Mouse (Mus musculus) lung, adult 2 months (tissue): ENCODE measurements around the gene Ldb3. TPM values are rescaled to one million over a fixed set of nuclear protein-coding genes. Genes with fewer than 3 reads are reported as not detected.

Source experiments
- DNase-seq: peaks from one replicate; pipeline ENCODE4 v3.0.0; 2022
- H3K4me1 ChIP-seq: fragments of 200-500 bp; 2 replicates; pipeline ENCODE4 v1.6.1; 2011; ENCODE audit warnings: low read length; ENCODE audit not compliant: control insufficient read depth, insufficient read depth
- H3K4me3 ChIP-seq: fragments of 200-500 bp; replicated peaks from 2 replicates; pipeline ENCODE3; 2011; ENCODE audit warnings: low read depth, mild to moderate bottlenecking, control low read depth, low read length; ENCODE audit errors: extremely low read depth
- CTCF ChIP-seq: fragments of 200-500 bp; IDR thresholded peaks from 2 replicates; pipeline ENCODE4 v1.5.1; 2011; ENCODE audit warnings: mild to moderate bottlenecking, low read length, control low read depth; ENCODE audit not compliant: insufficient read depth
- POLR2A ChIP-seq: fragments of 200-500 bp; IDR thresholded peaks from 2 replicates; pipeline ENCODE4 v1.6.1; 2011; ENCODE audit warnings: low read depth, mild to moderate bottlenecking, control low read depth, low read length, borderline replicate concordance; ENCODE audit errors: extremely low read depth
- WGBS: fragments of 180-500 bp; shearing (Covaris S2); methylation state at CpG from one replicate; pipeline ENCODE4 v1.1.7; 2018; 5-methylcytosine and 5-hydroxymethylcytosine counted together
- polyA plus RNA-seq: library from polyadenylated mRNA; depleted of rRNA; stranded (reverse); fragments of >200 nt; gene quantifications from 2 replicates; pipeline ENCODE4 v1.2.3, GENCODE M21; 2012

Gene Ldb3
- polyA plus RNA-seq, 1 experiment = 81.2 TPM

DNA sequence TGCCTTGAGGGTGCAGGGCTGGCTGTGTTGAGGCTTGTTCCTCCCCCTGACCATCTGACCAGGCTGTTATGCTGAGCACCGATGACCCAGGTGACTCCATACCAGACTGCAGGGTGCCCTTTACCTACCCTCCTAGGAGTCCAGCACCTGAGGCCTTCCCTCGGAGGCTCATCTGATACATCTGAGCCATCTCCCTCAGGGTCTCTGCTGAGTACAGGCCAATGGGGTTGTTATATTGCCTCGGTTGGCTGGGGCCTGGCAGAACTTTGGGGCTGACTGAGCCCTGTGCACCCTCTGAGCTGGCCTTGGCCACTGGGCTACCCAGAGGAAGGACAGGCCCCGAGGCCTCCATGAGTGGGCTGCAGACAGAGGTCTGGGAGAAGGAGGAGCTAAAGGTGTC lies 11.6 kb downstream of the Ldb3 start:
- WGBS = 78% methylated on average over 4 of the region's 4 CpGs

DNA sequence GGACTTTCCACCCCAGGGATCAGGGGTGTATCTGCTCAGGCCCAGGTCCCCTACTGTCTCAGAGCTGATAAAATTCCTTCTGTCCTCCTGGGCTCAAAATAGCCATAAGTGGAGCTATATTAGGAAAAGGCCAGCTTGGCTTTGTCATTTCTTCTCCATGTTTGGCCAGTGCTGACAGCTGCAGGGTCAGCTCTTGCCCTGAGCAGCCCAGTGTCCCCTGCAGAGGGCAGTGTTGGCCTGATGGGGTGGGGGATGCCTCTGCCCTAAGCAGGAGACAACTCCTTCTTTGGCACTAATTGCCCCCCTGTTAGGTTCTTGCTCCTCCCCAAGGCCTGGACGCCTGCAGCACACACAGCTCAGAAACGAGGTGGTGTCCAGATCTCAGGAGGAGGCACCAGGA lies 14.4 kb downstream of the Ldb3 start:
- no peak overlapping the region for H3K4me3 ChIP-seq
- WGBS = 61% methylated on average over 2 of the region's 2 CpGs
- peak; percentile 27; the same call in 1 of the 2 replicates for TF ChIP-seq CTCF
- TF ChIP-seq POLR2A = no peak
- H3K4me1 ChIP-seq = no peaks in the 10 kb centered on the region
- no peak for DNase-seq

More for the DNA sequence above, 11.6 kb downstream of the Ldb3 start:
- Histone ChIP-seq H3K4me3 (no peak overlapping the region), H3K4me1 (no peaks in the 10 kb centered on the region)
- no peak for TF ChIP-seq POLR2A
- no peak for TF ChIP-seq CTCF
- no peak for DNase-seq

GRCm38 (mm10) chr14:34573348-34573913 lies 15.1 kb downstream of the Ldb3 start:
- no peak for DNase-seq
- no peak for TF ChIP-seq CTCF
- no peak overlapping the region for H3K4me3 ChIP-seq
- no peaks in the 10 kb centered on the region for H3K4me1 ChIP-seq
- 69% methylated on average over 9 of the region's 9 CpGs for WGBS

- no peak overlapping the region for H3K4me3 ChIP-seq
- TF ChIP-seq CTCF = no peak
- WGBS = 79% methylated on average over 17 of the region's 17 CpGs
- H3K4me1 ChIP-seq = no peaks in the 10 kb centered on the region
- DNase-seq = no peak
Measured at GRCm38 (mm10) chr14:34571610-34572387, 16.7 kb downstream of the Ldb3 start.

GRCm38 (mm10) chr14:34570903-34571302 lies 17.6 kb downstream of the Ldb3 start:
- H3K4me1 ChIP-seq = no peaks in the 10 kb centered on the region
- 72% methylated on average over 4 of the region's 4 CpGs for WGBS
- DNase-seq = no peak
- no peak for TF ChIP-seq POLR2A
- TF ChIP-seq CTCF = no peak
- H3K4me3 ChIP-seq = no peak overlapping the region

GRCm38 (mm10) chr14:34570294-34570693 lies 18.2 kb downstream of the Ldb3 start:
- under 1% methylated on average over 6 of the region's 6 CpGs for WGBS
- DNase-seq = peak; percentile 72
- TF ChIP-seq CTCF = peak; percentile 78
- no peak for TF ChIP-seq POLR2A
- Histone ChIP-seq H3K4me1 (no peaks in the 10 kb centered on the region), H3K4me3 (no peak overlapping the region)

DNA sequence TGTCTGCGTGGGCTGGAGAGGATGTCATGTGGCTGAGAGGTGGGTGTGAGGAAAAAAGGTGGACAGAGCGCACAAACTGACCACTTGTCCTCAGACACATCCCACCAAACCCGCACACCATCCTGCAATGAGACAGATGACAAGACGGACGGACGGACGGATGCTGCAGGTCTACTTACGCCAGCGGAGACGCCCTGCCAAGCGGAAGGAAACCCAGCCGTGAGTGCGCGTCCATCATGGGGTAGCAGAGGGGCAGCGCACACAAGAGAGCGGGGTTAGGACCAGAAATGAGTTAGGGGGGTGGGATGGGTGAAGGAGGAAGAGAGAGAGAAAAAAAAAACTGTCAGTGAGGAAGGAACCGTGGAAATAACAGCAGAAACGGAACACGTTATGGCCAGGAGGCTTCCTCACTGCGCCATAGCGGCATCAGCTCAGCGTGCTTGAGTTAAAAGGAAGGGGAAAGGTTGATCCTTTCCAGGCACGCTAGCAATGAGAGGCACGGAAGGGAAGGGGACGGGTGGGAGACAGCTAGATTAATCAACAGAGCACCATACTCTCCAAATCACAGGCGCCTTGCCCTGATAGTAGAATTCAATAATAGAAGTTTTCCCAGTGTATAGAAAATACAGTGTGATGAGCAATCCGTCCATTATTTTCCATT lies 18.8 kb downstream of the Ldb3 start:
- H3K4me1 ChIP-seq = no peaks in the 10 kb centered on the region
- peak overlapping the region; percentile 25 for H3K4me3 ChIP-seq
- no peak for TF ChIP-seq CTCF
- TF ChIP-seq POLR2A = no peak
- DNase-seq = no peak
- 30% methylated on average over 27 of the region's 27 CpGs for WGBS

DNA sequence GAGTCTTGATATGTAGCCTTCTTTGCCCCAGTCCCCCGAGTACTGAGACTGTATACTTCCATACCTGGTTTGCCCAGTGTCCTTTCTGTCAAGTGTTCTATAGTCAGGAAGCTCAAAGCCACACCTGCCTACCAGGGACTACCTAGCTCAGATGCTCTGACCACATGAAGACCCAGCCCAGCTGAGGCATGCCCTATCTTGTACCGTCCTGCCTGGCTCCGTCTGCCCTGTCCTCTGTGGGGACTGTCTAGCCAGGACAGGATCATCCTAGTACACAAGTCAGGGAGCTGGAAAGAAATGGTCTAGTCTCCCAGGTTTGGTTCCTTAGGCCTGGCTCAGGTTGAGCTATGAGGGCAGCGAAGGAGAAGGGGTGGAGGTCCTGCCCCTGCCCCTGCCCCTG lies 19.9 kb downstream of the Ldb3 start:
- no peak for DNase-seq
- Histone ChIP-seq H3K4me1 (no peaks in the 10 kb centered on the region), H3K4me3 (no peak overlapping the region)
- 83% methylated on average over 4 of the region's 4 CpGs for WGBS
- TF ChIP-seq CTCF = no peak
- no peak for TF ChIP-seq POLR2A

GRCm38 (mm10) chr14:34567697-34568096 lies 20.8 kb downstream of the Ldb3 start:
- Histone ChIP-seq H3K4me1 (no peaks in the 10 kb centered on the region), H3K4me3 (no peak overlapping the region)
- 47% methylated on average over 5 of the region's 5 CpGs for WGBS
- DNase-seq = no peak
- TF ChIP-seq CTCF = no peak
- TF ChIP-seq POLR2A = no peak

DNA sequence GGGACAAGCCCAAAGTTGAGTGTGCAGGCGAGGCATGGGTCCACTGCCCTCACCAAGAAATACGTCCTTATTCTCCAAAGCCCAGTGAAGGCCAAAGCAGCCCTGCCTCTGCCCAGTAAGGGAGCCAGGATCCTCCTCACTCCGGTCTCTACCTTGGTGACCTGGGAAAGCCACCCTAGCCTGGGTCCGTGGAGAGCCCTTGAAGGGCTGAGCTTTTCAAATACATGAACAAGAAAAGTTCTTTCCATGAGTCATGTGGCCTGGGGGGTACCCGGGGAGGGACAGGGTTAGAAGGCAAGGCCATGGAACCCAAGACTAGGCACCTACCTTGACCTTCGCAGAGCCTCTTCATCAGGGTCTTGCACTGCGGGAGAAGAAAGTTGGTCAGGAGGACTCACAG lies 22.0 kb downstream of the Ldb3 start:
- 89% methylated on average over 7 of the region's 7 CpGs for WGBS
- Histone ChIP-seq H3K4me1 (no peaks in the 10 kb centered on the region), H3K4me3 (no peak overlapping the region)
- no peak for DNase-seq
- no peak for TF ChIP-seq POLR2A
- TF ChIP-seq CTCF = no peak

DNA sequence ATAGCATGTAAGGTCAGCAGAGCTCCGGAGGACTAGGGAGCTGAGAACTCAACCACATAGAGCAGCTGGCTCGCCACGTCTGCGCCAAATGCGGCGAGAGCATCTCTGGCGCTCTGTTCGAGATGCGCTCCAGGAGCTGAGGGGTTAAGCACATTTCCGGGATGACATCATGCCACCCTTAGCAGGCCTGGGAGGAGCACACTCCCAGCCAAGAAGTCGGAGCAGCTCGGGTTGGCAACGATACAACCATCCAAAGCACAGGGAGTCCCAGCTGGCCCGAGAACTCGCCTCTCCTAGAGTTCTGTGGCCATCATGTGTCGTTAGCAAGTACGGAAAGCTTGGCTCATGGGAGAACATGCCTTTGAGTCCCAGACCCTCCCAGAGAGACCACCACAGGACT lies 22.8 kb downstream of the Ldb3 start:
- WGBS = 54% methylated on average over 17 of the region's 17 CpGs
- Histone ChIP-seq H3K4me1 (no peaks in the 10 kb centered on the region), H3K4me3 (no peak overlapping the region)
- DNase-seq = no peak
- TF ChIP-seq CTCF = no peak
- TF ChIP-seq POLR2A = no peak
